Mouse (Mus musculus) intestine, postnatal 0 days (tissue): ENCODE measurements around the gene Krtcap2. TPM values are rescaled to one million over a fixed set of nuclear protein-coding genes. Genes with fewer than 3 reads are reported as not detected.

Experiments used
- ATAC-seq: fragments of 200-750 bp; cut with Nextera tagmentation; 2 replicates; pipeline ENCODE4 v1.8.0; 2017; ENCODE audit warnings: mild to moderate bottlenecking, moderate TSS enrichment, moderate library complexity
- H3K27ac ChIP-seq: fragments of 300-500 bp; sonication (generic); 2 replicates; pipeline ENCODE4 v1.5.1; 2014; ENCODE audit warnings: mild to moderate bottlenecking, low read depth, low read length, moderate library complexity
- H3K27me3 ChIP-seq: fragments of 300-500 bp; sonication (generic); replicated peaks from 2 replicates; pipeline ENCODE4 v1.6.1; 2014; ENCODE audit warnings: low read length, mixed read lengths; ENCODE audit not compliant: control insufficient read depth, insufficient read depth
- H3K36me3 ChIP-seq: fragments of 300-500 bp; sonication (generic); 2 replicates; pipeline ENCODE4 v1.6.1; 2014; ENCODE audit warnings: mild to moderate bottlenecking, moderate library complexity; ENCODE audit not compliant: control insufficient read depth, insufficient read depth
- H3K4me1 ChIP-seq: fragments of 300-500 bp; sonication (generic); replicated peaks from 2 replicates; pipeline ENCODE4 v1.6.1; 2014; ENCODE audit warnings: antibody characterized with exemption, low read length, mixed read lengths; ENCODE audit not compliant: control insufficient read depth, insufficient read depth
- H3K4me2 ChIP-seq: fragments of 300-500 bp; sonication (generic); replicated peaks from 2 replicates; pipeline ENCODE4 v1.6.1; 2014; ENCODE audit warnings: low read depth, mild to moderate bottlenecking, moderate library complexity
- H3K4me3 ChIP-seq: fragments of 300-500 bp; sonication (generic); 2 replicates; pipeline ENCODE4 v1.5.1; 2014; ENCODE audit warnings: low read depth, low read length
- H3K9ac ChIP-seq: fragments of 300-500 bp; sonication (generic); 2 replicates; pipeline ENCODE4 v1.6.1; 2014; ENCODE audit warnings: mild to moderate bottlenecking, low read depth, low read length
- H3K9me3 ChIP-seq: fragments of 300-500 bp; sonication (generic); 2 replicates; pipeline ENCODE4 v1.6.1; 2016; ENCODE audit warnings: mixed run types; ENCODE audit not compliant: control insufficient read depth
- CTCF ChIP-seq: sonication (generic); IDR thresholded peaks from 2 replicates; pipeline ENCODE4 v1.5.1; 2016; ENCODE audit warnings: low read depth, mild to moderate bottlenecking, control low read depth, antibody characterized with exemption, moderate library complexity
- WGBS: fragments of 180-500 bp; shearing (Covaris S2); extraction: QIAGEN DNeasy Blood & Tissue Kit; methylation state at CpG from one replicate; pipeline ENCODE4 v1.1.7; 2014; 5-methylcytosine and 5-hydroxymethylcytosine counted together
- polyA plus RNA-seq: library from polyadenylated mRNA; unstranded; fragments of >200 nt; fragmentation: Nextera tagmentation; extraction: Ambion mirVana; gene quantifications from 2 replicates; pipeline ENCODE4 v1.2.1, GENCODE M21; 2015

The Krtcap2 gene
- polyA plus RNA-seq, 1 experiment from 2014 or later, result 281 TPM

DNA sequence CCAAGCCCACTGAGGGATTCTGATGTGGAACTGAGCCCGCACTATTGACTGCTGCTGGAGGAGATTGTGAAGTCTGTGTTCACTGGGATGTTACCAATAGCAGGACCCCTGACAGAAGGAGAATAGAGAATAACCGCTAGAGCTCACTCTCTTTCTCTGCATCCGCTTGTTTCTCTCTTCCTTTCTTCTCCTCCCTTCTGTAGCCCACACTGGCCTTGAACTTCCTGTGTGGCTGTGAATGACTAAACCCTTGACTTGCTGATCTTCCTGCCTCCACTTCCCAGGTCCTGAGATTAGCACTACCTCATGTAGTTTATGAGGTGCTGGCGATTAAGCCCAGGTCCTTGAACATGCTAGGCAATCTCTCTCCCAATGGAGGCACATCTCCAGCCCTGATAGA, 1.7 kb downstream of the Krtcap2 start:
- no peak for TF ChIP-seq CTCF
- Histone ChIP-seq H3K4me1 (peaks cover 13% of the 10 kb centered on the region; the same call in 1 of the 2 replicates), H3K36me3 (peaks cover 6% of the 10 kb centered on the region; the same call in 1 of the 2 replicates), H3K4me2 (peak overlapping the region; percentile 88; the same call in 1 of the 2 replicates), H3K9ac (no peak overlapping the region), H3K9me3 (no peaks in the 10 kb centered on the region), H3K4me3 (no peak overlapping the region), H3K27ac (no peak overlapping the region), H3K27me3 (0 out of 2 replicates have a peak, but pooled peaks cover 4% of the 10 kb centered on the region)
- no peak for ATAC-seq
- WGBS, result 82% methylated on average over 4 of the region's 4 CpGs

- no peak overlapping the region for H3K9ac ChIP-seq
- peak; percentile 89 for TF ChIP-seq CTCF
- WGBS, result 19% methylated on average over 7 of the region's 7 CpGs
- no peak overlapping the region for H3K4me3 ChIP-seq
- ATAC-seq, result 0 out of 2 replicates have a peak, but pooled peaks have one; percentile 17
- no peaks in the 10 kb centered on the region for H3K9me3 ChIP-seq
- H3K4me2 ChIP-seq, result no peak overlapping the region
- H3K27me3 ChIP-seq, result no peaks in the 10 kb centered on the region
- H3K36me3 ChIP-seq, result peaks cover 6% of the 10 kb centered on the region; the same call in 1 of the 2 replicates
- H3K4me1 ChIP-seq, result 0 out of 2 replicates have a peak, but pooled peaks cover 12% of the 10 kb centered on the region
- peak overlapping the region; percentile 22; the same call in 1 of the 2 replicates for H3K27ac ChIP-seq
These were observed 4.8 kb downstream of the Krtcap2 start for GRCm38 (mm10) chr3:89250435-89251040.

- Histone ChIP-seq H3K27ac (peak overlapping the region; percentile 41; the same call in 1 of the 2 replicates), H3K4me2 (peak overlapping the region; percentile 54), H3K27me3 (no peaks in the 10 kb centered on the region), H3K4me1 (0 out of 2 replicates have a peak, but pooled peaks cover 12% of the 10 kb centered on the region), H3K9ac (no peak overlapping the region), H3K9me3 (no peaks in the 10 kb centered on the region), H3K36me3 (peaks cover 6% of the 10 kb centered on the region; the same call in 1 of the 2 replicates), H3K4me3 (no peak overlapping the region)
- TF ChIP-seq CTCF, result peak; percentile 16; the same call in 1 of the 2 replicates
- ATAC-seq, result peak; percentile 22; the same call in 1 of the 2 replicates
- WGBS, result 12% methylated on average over 17 of the region's 17 CpGs
These were observed 5.7 kb downstream of the Krtcap2 start for GRCm38 (mm10) chr3:89251365-89251895.

- Histone ChIP-seq H3K4me1 (0 out of 2 replicates have a peak, but pooled peaks cover 12% of the 10 kb centered on the region), H3K9ac (no peak overlapping the region), H3K27ac (no peak overlapping the region), H3K36me3 (no peaks in the 10 kb centered on the region), H3K4me2 (no peak overlapping the region), H3K27me3 (no peaks in the 10 kb centered on the region), H3K9me3 (no peaks in the 10 kb centered on the region), H3K4me3 (no peak overlapping the region)
- 0 out of 2 replicates have a peak, but pooled peaks have one; percentile 17 for ATAC-seq
- TF ChIP-seq CTCF, result no peak; the same call in 1 of the 2 replicates
- 63% methylated on average over 5 of the region's 5 CpGs for WGBS
These were observed 9.2 kb downstream of the Krtcap2 start for GRCm38 (mm10) chr3:89254994-89255393.

GRCm38 (mm10) chr3:89256177-89256576, 10.4 kb downstream of the Krtcap2 start:
- no peak overlapping the region for H3K9ac ChIP-seq
- no peaks in the 10 kb centered on the region for H3K36me3 ChIP-seq
- H3K4me2 ChIP-seq, result no peak overlapping the region
- H3K27ac ChIP-seq, result no peak overlapping the region
- no peak for ATAC-seq
- WGBS, result 80% methylated on average over 5 of the region's 5 CpGs
- H3K27me3 ChIP-seq, result no peaks in the 10 kb centered on the region
- no peaks in the 10 kb centered on the region for H3K9me3 ChIP-seq
- H3K4me3 ChIP-seq, result no peak overlapping the region
- no peak for TF ChIP-seq CTCF
- 0 out of 2 replicates have a peak, but pooled peaks cover 12% of the 10 kb centered on the region for H3K4me1 ChIP-seq

GRCm38 (mm10) chr3:89259076-89259475, 13.3 kb downstream of the Krtcap2 start, which contains the start of gene Dpm3:
Gene Dpm3 (plus strand): TSS chr3:89259358.
- no peak for ATAC-seq
- no peak within 1 kb of the TSS for H3K9ac ChIP-seq
- no peak within 1 kb of the TSS for H3K4me2 ChIP-seq
- TF ChIP-seq CTCF, result no peak
- H3K36me3 ChIP-seq, result no peaks in the 10 kb centered on the region
- no peaks in the 10 kb centered on the region for H3K4me1 ChIP-seq
- H3K27ac ChIP-seq, result no peak within 1 kb of the TSS
- no peaks in the 10 kb centered on the region for H3K27me3 ChIP-seq
- H3K9me3 ChIP-seq, result no peaks in the 10 kb centered on the region
- no peak within 1 kb of the TSS for H3K4me3 ChIP-seq
- 57% methylated on average over 7 of the region's 7 CpGs for WGBS
